Mouse (Mus musculus) CH12.LX (cell line): ENCODE measurements around the gene Trpc1. TPM values are rescaled to one million over a fixed set of nuclear protein-coding genes. Genes with fewer than 3 reads are reported as not detected.

ENCODE experiments used
- DNase-seq: peaks from one replicate; pipeline ENCODE4 v3.0.0-alpha.2; 2013; ENCODE audit errors: extremely low read depth
- H3K27ac ChIP-seq: 2 replicates; pipeline ENCODE4 v1.5.1; 2012; ENCODE audit warnings: low read depth, mild to moderate bottlenecking, control low read depth, moderate library complexity; ENCODE audit not compliant: insufficient read depth
- H3K27me3 ChIP-seq: replicated peaks from 2 replicates; pipeline ENCODE3; 2012; ENCODE audit warnings: inconsistent platforms
- H3K36me3 ChIP-seq, 2 experiments: replicated peaks in 1 of 2; 2 replicates each; pipeline versions ENCODE3 to v1.6.1; 2012; ENCODE audit warnings: inconsistent platforms in 1 of 2, low read length in 1 of 2, mild to moderate bottlenecking in 1 of 2, mixed read lengths in 1 of 2, moderate library complexity in 1 of 2; ENCODE audit not compliant: control insufficient read depth in 1 of 2, insufficient read depth in 1 of 2
- H3K4me1 ChIP-seq, 2 experiments: 2 replicates each; pipeline ENCODE4 v1.6.1; 2012; ENCODE audit warnings: inconsistent platforms in 1 of 2, moderate library complexity in 1 of 2; ENCODE audit not compliant: insufficient read depth in 2 of 2, control insufficient read depth in 1 of 2
- H3K4me2 ChIP-seq: 2 replicates; pipeline ENCODE4 v1.6.1; 2012; ENCODE audit warnings: low read depth, mild to moderate bottlenecking, control low read depth; ENCODE audit not compliant: poor library complexity, insufficient read depth, severe bottlenecking
- H3K4me3 ChIP-seq, 3 experiments: fragments of 150-350 bp in 1 of 3; sonication (generic) in 1 of 3; replicated peaks in 1 of 3; 2 replicates each; pipeline versions ENCODE3 to v1.5.1; 2011 to 2012; ENCODE audit warnings: low read depth in 2 of 3, low read length in 2 of 3, mild to moderate bottlenecking in 2 of 3, moderate library complexity in 2 of 3, control low read depth in 1 of 3, improper control_type of control experiment in 1 of 3, inconsistent platforms in 1 of 3, mixed read lengths in 1 of 3; ENCODE audit not compliant: poor library complexity in 1 of 3
- H3K79me2 ChIP-seq: replicated peaks from 2 replicates; pipeline ENCODE4 v1.6.1; 2012; ENCODE audit warnings: mild to moderate bottlenecking, moderate library complexity; ENCODE audit not compliant: control insufficient read depth, poor library complexity, insufficient read depth, severe bottlenecking; ENCODE audit errors: extremely low read depth
- H3K9ac ChIP-seq: 2 replicates; pipeline ENCODE4 v1.6.1; 2012; ENCODE audit warnings: low read depth, mild to moderate bottlenecking, control low read depth, moderate library complexity; ENCODE audit not compliant: insufficient read depth
- H3K9me3 ChIP-seq: replicated peaks from 2 replicates; pipeline ENCODE3; 2012; ENCODE audit warnings: low read length, inconsistent platforms, mixed read lengths
- BHLHE40 ChIP-seq: IDR thresholded peaks from 2 replicates; pipeline ENCODE4 v1.6.1; 2011; ENCODE audit warnings: mild to moderate bottlenecking, low read depth, low read length, improper control_type of control experiment
- CHD1 ChIP-seq: IDR thresholded peaks from 2 replicates; pipeline ENCODE4 v1.6.1; 2012; ENCODE audit warnings: low read depth, low read length, improper control_type of control experiment, inconsistent platforms
- CHD2 ChIP-seq: IDR thresholded peaks from 2 replicates; pipeline ENCODE4 v1.6.1; 2011; ENCODE audit warnings: low read length, improper control_type of control experiment
- CTCF ChIP-seq, 2 experiments: IDR thresholded peaks in 1 of 2; conservative IDR thresholded peaks in 1 of 2; 2 replicates each; pipeline ENCODE4 v1.5.1; 2011 to 2012; ENCODE audit warnings: low read depth in 2 of 2, low read length in 2 of 2, improper control_type of control experiment in 1 of 2, inconsistent platforms in 1 of 2, mild to moderate bottlenecking in 1 of 2, moderate library complexity in 1 of 2
- E2F4 ChIP-seq: IDR thresholded peaks from 2 replicates; pipeline ENCODE4 v1.6.1; 2011; ENCODE audit warnings: low read depth, low read length, improper control_type of control experiment; ENCODE audit not compliant: insufficient replicate concordance
- EP300 ChIP-seq: IDR thresholded peaks from 2 replicates; pipeline ENCODE4 v1.6.1; 2011; ENCODE audit warnings: low read length, improper control_type of control experiment
- GABPA ChIP-seq: IDR thresholded peaks from 2 replicates; pipeline ENCODE4 v1.6.1; 2012; ENCODE audit warnings: low read depth, low read length, improper control_type of control experiment, inconsistent platforms; ENCODE audit not compliant: insufficient replicate concordance
- HCFC1 ChIP-seq: IDR thresholded peaks from 2 replicates; pipeline ENCODE4 v1.6.1; 2012; ENCODE audit warnings: low read depth, mild to moderate bottlenecking, inconsistent platforms, low read length, improper control_type of control experiment
- IRF4 ChIP-seq: IDR thresholded peaks from 2 replicates; pipeline ENCODE4 v1.6.1; 2014; ENCODE audit warnings: low read depth, mild to moderate bottlenecking, inconsistent platforms, low read length, improper control_type of control experiment
- JUN ChIP-seq: IDR thresholded peaks from 2 replicates; pipeline ENCODE4 v1.6.1; 2011; ENCODE audit warnings: low read depth, mild to moderate bottlenecking, low read length, improper control_type of control experiment, moderate library complexity; ENCODE audit not compliant: insufficient read depth
- JUND ChIP-seq: conservative IDR thresholded peaks from 2 replicates; pipeline ENCODE4 v1.6.1; 2011; ENCODE audit warnings: low read depth, low read length, improper control_type of control experiment
- KAT2A ChIP-seq: IDR thresholded peaks from 2 replicates; pipeline ENCODE4 v1.6.1; 2012; ENCODE audit warnings: low read length, improper control_type of control experiment, inconsistent platforms; ENCODE audit not compliant: insufficient replicate concordance
- MAFK ChIP-seq: IDR thresholded peaks from 2 replicates; pipeline ENCODE4 v1.6.1; 2011; ENCODE audit warnings: low read length, improper control_type of control experiment; ENCODE audit not compliant: insufficient replicate concordance
- MAX ChIP-seq: IDR thresholded peaks from 2 replicates; pipeline ENCODE4 v1.6.1; 2011; ENCODE audit warnings: low read length, improper control_type of control experiment
- MEF2A ChIP-seq: IDR thresholded peaks from 2 replicates; pipeline ENCODE4 v1.6.1; 2014; ENCODE audit warnings: low read depth, mild to moderate bottlenecking, inconsistent platforms, low read length, improper control_type of control experiment, borderline replicate concordance
- MYC ChIP-seq: IDR thresholded peaks from 2 replicates; pipeline ENCODE4 v1.6.1; 2011; ENCODE audit warnings: low read depth, mild to moderate bottlenecking, improper control_type of control experiment, low read length
- NELFE ChIP-seq: IDR thresholded peaks from 2 replicates; pipeline ENCODE4 v1.6.1; 2011; ENCODE audit warnings: low read depth, low read length, improper control_type of control experiment
- NRF1 ChIP-seq: IDR thresholded peaks from 2 replicates; pipeline ENCODE4 v1.6.1; 2014; ENCODE audit warnings: low read depth, mild to moderate bottlenecking, inconsistent platforms, low read length, improper control_type of control experiment, moderate library complexity
- PAX5 ChIP-seq: IDR thresholded peaks from 2 replicates; pipeline ENCODE4 v1.6.1; 2012; ENCODE audit warnings: low read length, inconsistent platforms, mixed read lengths
- POLR2A ChIP-seq: IDR thresholded peaks from 2 replicates; pipeline ENCODE4 v1.6.1; 2011; ENCODE audit warnings: low read depth, mild to moderate bottlenecking, improper control_type of control experiment, low read length
- RCOR1 ChIP-seq: conservative IDR thresholded peaks from 2 replicates; pipeline ENCODE4 v1.6.1; 2012; ENCODE audit warnings: low read depth, mild to moderate bottlenecking, inconsistent platforms, low read length, improper control_type of control experiment
- SIN3A ChIP-seq: IDR thresholded peaks from 2 replicates; pipeline ENCODE4 v1.6.1; 2012; ENCODE audit warnings: low read length, improper control_type of control experiment, inconsistent platforms
- SMC3 ChIP-seq: IDR thresholded peaks from 2 replicates; pipeline ENCODE4 v1.6.1; 2011; ENCODE audit warnings: low read depth, low read length, improper control_type of control experiment
- TBP ChIP-seq: conservative IDR thresholded peaks from 2 replicates; pipeline ENCODE4 v1.6.1; 2011; ENCODE audit warnings: low read depth, low read length, improper control_type of control experiment
- USF1 ChIP-seq: IDR thresholded peaks from 2 replicates; pipeline ENCODE4 v1.6.1; 2014; ENCODE audit warnings: low read depth, mild to moderate bottlenecking, inconsistent platforms, low read length, improper control_type of control experiment
- USF2 ChIP-seq: conservative IDR thresholded peaks from 2 replicates; pipeline ENCODE4 v1.6.1; 2011; ENCODE audit warnings: low read depth, low read length, improper control_type of control experiment
- ZKSCAN1 ChIP-seq: IDR thresholded peaks from 2 replicates; pipeline ENCODE4 v1.6.1; 2012; ENCODE audit warnings: low read depth, inconsistent platforms, low read length, improper control_type of control experiment, borderline replicate concordance
- ZNF384 ChIP-seq: IDR thresholded peaks from 2 replicates; pipeline ENCODE4 v1.6.1; 2012; ENCODE audit warnings: low read depth, low read length, improper control_type of control experiment, inconsistent platforms
- dilution Hi-C: fragments of 300-500 bp; cut with MboI; formaldehyde crosslinking; loops from 2 replicates; pipeline ENCODE4 v1.14.3; 2020; ENCODE audit warnings: low sequenced_read_pairs; ENCODE audit not compliant: extremely low pct_unique_long_range_greater_than_20kb, extremely low pct_ligation_motif_present
- in situ Hi-C: fragments of 300-500 bp; cut with MboI; formaldehyde crosslinking; loops from 3 replicates; pipeline ENCODE4 v1.14.3; 2019; ENCODE audit warnings: low sequenced_read_pairs, low pct_ligation_motif_present, low pct_unique_long_range_greater_than_20kb, mixed read lengths
- polyA plus RNA-seq: library from polyadenylated mRNA; unstranded; fragments of >175 nt; gene quantifications from 2 replicates; pipeline ENCODE4 v1.2.1, GENCODE M21; 2012; ENCODE audit warnings: low read depth; ENCODE audit not compliant: insufficient read length
- total RNA-seq, 2 experiments: library from RNA; depleted of rRNA; stranded (reverse); fragments of 300-350 nt in 1 of 2; fragments of >200 nt in 1 of 2; gene quantifications; 2 replicates each; pipeline ENCODE4 v1.2.3; 2012 to 2014

The Trpc1 gene
- total and polyA plus RNA-seq, 3 experiments, result not detected

- TF ChIP-seq BHLHE40 (no peak), SMC3 (no peak), USF2 (no peak), ZNF384 (no peak), PAX5 (no peak), POLR2A (no peak), CHD2 (no peak), MEF2A (no peak), JUND (no peak), CHD1 (no peak), MAX (no peak), MYC (no peak), HCFC1 (no peak), IRF4 (no peak), RCOR1 (no peak), CTCF (conservative IDR thresholded peaks at IDR 0.05 in 1 of 2, IDR thresholded peaks at IDR 0.05 in 1 of 2; ENCODE audit: low read depth in 2 of 2, low read length in 2 of 2) (no peak), JUN (no peak), MAFK (no peak)
- TF ChIP-seq, all 38 proteins: peak for 0
- H3K36me3 ChIP-seq, result no peaks in the 10 kb centered on the region
- in situ Hi-C loops, result no loop called here
- no peak overlapping the region for H3K9ac ChIP-seq
- no peaks in the 10 kb centered on the region for H3K27me3 ChIP-seq
- DNase-seq, result no peak
- peaks cover 0 to 7% of the 10 kb centered on the region in 2 experiments; a peak in 1 of 4 replicates for H3K4me1 ChIP-seq
- H3K79me2 ChIP-seq, result no peaks in the 10 kb centered on the region
- H3K9me3 ChIP-seq, result peaks cover 2% of the 10 kb centered on the region
- no peak overlapping the region for H3K4me3 ChIP-seq
- dilution Hi-C loops, result no loop called here
- no peak overlapping the region for H3K4me2 ChIP-seq
- H3K27ac ChIP-seq, result no peak overlapping the region
Measured at GRCm38 (mm10) chr9:95795844-95796243, 45.7 kb upstream of the Trpc1 start.

DNA sequence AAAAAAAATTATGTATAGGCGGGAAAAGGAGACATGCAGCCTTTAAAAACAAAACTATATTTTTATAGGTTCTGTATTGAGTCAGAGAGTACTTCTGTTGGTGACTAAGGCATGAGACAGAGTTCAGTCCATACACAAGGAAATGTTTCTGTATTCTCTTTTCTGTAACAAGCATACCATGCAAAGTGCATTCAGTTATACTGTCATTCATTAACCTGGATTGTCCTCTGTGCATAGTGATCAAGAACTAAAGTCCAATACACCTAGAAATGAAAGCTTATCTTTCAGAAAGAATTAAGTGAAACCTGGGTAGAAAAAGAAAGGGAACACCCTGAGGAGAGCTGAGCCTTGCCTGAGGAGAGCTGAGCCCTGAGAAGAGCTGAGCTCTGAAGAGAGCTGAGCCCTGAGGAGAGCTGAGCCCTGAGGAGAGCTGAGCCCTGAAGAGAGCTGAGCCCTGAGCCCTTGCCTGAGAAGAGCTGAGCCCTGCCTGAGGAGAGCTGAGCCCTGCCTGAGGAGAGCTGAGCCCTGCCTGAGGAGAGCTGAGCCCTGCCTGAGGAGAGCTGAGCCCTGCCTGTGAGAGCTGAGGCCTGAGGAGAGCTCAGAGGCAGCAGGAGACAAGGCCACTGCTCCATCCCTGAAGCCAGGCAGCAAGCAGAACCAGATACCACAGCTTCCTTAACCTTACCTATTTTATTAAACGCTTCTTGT is 45.1 kb upstream of the Trpc1 start:
- no peak overlapping the region for H3K4me3 ChIP-seq
- H3K9ac ChIP-seq, result no peak overlapping the region
- H3K27me3 ChIP-seq, result no peaks in the 10 kb centered on the region
- dilution Hi-C loops, result no loop called here
- no peak overlapping the region for H3K4me2 ChIP-seq
- no peak overlapping the region for H3K27ac ChIP-seq
- H3K36me3 ChIP-seq, result no peaks in the 10 kb centered on the region
- in situ Hi-C loops, result no loop called here
- H3K4me1 ChIP-seq, result peaks cover 0 to 7% of the 10 kb centered on the region in 2 experiments; a peak in 1 of 4 replicates
- TF ChIP-seq KAT2A, result no peak
- TF ChIP-seq SMC3, result no peak
- TF ChIP-seq MYC, result no peak
- no peak for TF ChIP-seq USF1
- TF ChIP-seq ZKSCAN1, result no peak
- TF ChIP-seq NRF1, result no peak
- TF ChIP-seq GABPA, result no peak
- TF ChIP-seq SIN3A, result no peak
- no peak for TF ChIP-seq TBP
- no peak for TF ChIP-seq EP300
- TF ChIP-seq E2F4, result no peak
- no peak for TF ChIP-seq IRF4
- no peak for TF ChIP-seq NELFE
- no peak for TF ChIP-seq PAX5
- TF ChIP-seq USF2, result no peak
- no peak for TF ChIP-seq HCFC1
- no peak for TF ChIP-seq BHLHE40
- TF ChIP-seq JUN, result no peak
- no peaks in the 10 kb centered on the region for H3K79me2 ChIP-seq
- no peak for DNase-seq
- H3K9me3 ChIP-seq, result peaks cover 2% of the 10 kb centered on the region
